Mouse (Mus musculus): ENCODE results near the gene Mtus2.

DNA sequence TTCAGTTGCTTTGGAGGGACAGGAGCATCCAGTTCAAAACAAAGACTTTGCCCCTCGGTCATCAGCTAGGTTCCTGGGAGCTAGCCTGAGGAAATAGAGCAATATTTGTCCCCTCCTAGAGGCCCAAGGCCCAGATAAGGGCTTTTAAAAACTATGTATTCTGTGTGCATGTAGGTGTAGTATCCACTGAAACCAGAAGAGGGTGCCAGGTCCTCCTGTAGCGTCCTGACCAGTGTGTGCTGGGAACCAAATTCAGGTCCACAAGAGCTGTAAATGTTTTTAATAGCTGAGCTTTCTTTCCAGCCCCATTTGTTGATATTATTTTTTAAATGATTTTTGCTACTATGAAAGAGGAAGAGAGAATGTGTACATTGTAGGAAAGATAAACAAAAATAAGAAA lies 347.0 kb downstream of the Mtus2 start:
- TF ChIP-seq CTCF (conservative IDR thresholded peaks at IDR 0.05; ENCODE audit: insufficient read depth, insufficient read length, low read depth, low read length) (no peak), POLR2A (IDR thresholded peaks at IDR 0.05; ENCODE audit: low read depth, low read length) (no peak)
